Mouse (Mus musculus): Measurements from ENCODE around the gene Cog3. TPM values are rescaled to one million over a fixed set of nuclear protein-coding genes. Genes with fewer than 3 reads are reported as not detected.

The Cog3 gene
- total RNA-seq, 2 experiments from 2014 or later, result 22.2 to 24.9 TPM

GRCm38 (mm10) chr14:75712687-75713086 lies 41.6 kb downstream of the Cog3 start:
- intact Hi-C loops (cut with DNase I), result loop anchor here (5.0 kb wide), 1 partner anchor 255 kb away; the partner anchor contains the start of gene Siah3

GRCm38 (mm10) chr14:75711731-75712130 lies 42.6 kb downstream of the Cog3 start:
- intact Hi-C loops (cut with DNase I), result loop anchor here (5.0 kb wide), 1 partner anchor 254 kb away; the partner anchor contains the start of gene Siah3
- no peak for DNase-seq (ENCODE audit: low spot score in 2 of 2)

More at GRCm38 (mm10) chr14:75712687-75713086, 41.6 kb downstream of the Cog3 start:
- peak in 1 of 2 experiments; percentile 63 for DNase-seq (ENCODE audit: low spot score in 2 of 2)

- intact Hi-C loops (cut with DNase I), result no loop called here
- no peak for DNase-seq (ENCODE audit: low spot score in 2 of 2)
Observed at GRCm38 (mm10) chr14:75708986-75709385, 45.3 kb downstream of the Cog3 start.

GRCm38 (mm10) chr14:75707771-75708170 lies 46.5 kb downstream of the Cog3 start:
- intact Hi-C loops (cut with DNase I), result no loop called here
- DNase-seq (ENCODE audit: low spot score in 2 of 2), result no peak

DNA sequence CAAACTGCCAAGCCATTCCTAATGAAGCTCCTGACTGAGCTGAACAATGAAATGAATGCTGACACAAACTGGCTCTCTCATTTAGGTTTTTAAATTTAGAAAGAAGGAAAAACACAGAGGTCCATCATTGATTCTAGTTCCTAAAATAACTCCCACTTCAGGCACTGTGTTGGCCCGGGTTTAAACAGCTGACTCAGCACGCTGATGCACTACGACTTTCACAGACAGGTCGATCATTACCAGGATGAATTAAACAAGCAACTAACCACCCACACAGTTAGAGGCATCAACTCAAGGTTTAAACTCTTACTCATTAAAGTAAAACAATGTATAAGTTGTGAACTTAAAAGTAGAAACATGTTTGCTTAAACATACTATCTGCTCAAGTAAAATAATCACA lies 47.7 kb downstream of the Cog3 start:
- DNase-seq (ENCODE audit: low spot score in 2 of 2), result no peak
- intact Hi-C loops (cut with DNase I), result no loop called here

- no peak for DNase-seq (ENCODE audit: low spot score in 2 of 2)
- intact Hi-C loops (cut with DNase I), result no loop called here
Observed at GRCm38 (mm10) chr14:75697928-75698327, 56.4 kb downstream of the Cog3 start.

GRCm38 (mm10) chr14:75696096-75696495 lies 58.2 kb downstream of the Cog3 start:
- no peak for DNase-seq (ENCODE audit: low spot score in 2 of 2)
- intact Hi-C loops (cut with DNase I), result no loop called here

GRCm38 (mm10) chr14:75690428-75690827 lies 63.9 kb downstream of the Cog3 start:
- intact Hi-C loops (cut with DNase I), result no loop called here

GRCm38 (mm10) chr14:75676316-75676715 lies 78.0 kb downstream of the Cog3 start:
- DNase-seq (ENCODE audit: low spot score in 2 of 2), result no peak
- intact Hi-C loops (cut with DNase I), result no loop called here

More at GRCm38 (mm10) chr14:75690428-75690827, 63.9 kb downstream of the Cog3 start:
- peak in 1 of 2 experiments; percentile 34 for DNase-seq (ENCODE audit: low spot score in 2 of 2)

DNA sequence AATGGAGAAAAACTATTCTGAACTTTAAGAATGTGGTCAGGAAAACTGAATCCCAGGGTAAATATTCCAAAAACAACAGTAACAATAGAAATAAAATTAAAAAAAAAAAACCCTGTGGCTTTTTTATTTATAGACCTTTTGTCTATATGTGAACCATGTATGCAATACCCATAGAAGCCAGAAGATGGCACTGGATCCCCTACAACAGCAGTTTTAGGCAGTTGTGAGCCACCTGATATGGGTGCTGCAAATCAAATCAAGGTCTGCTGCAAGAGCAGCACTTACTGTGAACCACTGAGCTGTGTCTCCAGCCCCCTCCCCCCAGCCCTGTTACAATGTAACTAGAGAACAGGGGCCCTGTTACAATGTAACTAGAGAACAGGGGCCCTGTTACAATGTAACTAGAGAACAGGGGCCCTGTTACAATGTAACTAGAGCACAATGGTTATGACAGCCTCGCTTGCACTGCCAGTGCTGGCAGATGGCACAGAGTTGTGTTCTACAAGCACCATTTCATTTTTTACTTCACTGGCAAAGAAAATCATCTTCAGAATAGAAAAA lies 85.2 kb downstream of the Cog3 start:
- intact Hi-C loops (cut with DNase I), result no loop called here

GRCm38 (mm10) chr14:75665430-75666180 lies 88.7 kb downstream of the Cog3 start:
- intact Hi-C loops (cut with DNase I), result no loop called here
- no peak for DNase-seq (ENCODE audit: low spot score in 2 of 2)

More for the DNA sequence above, 85.2 kb downstream of the Cog3 start:
- peak in 1 of 2 experiments; percentile 12 for DNase-seq (ENCODE audit: low spot score in 2 of 2)

GRCm38 (mm10) chr14:75661548-75661947 lies 92.8 kb downstream of the Cog3 start:
- DNase-seq (ENCODE audit: low spot score in 2 of 2), result no peak
- intact Hi-C loops (cut with DNase I), result no loop called here

- intact Hi-C loops (cut with DNase I), result no loop called here
- peak in 1 of 2 experiments; percentile 28 for DNase-seq (ENCODE audit: low spot score in 2 of 2)
Observed at GRCm38 (mm10) chr14:75660936-75661335, 93.4 kb downstream of the Cog3 start.

Other genes starting within 250 kb of the Cog3 start
- gene Spert, start 161.4 kb downstream of the Cog3 start, total RNA-seq (2021), result not detected
- not detected for gene Erich6b, start 112.3 kb downstream of the Cog3 start, total RNA-seq (2021)
- gene Slc25a30, start 32.5 kb upstream of the Cog3 start, total RNA-seq (2021), result 10 to 100 TPM in 1 of 2 experiments, 1 to 10 TPM in 1; 9.3 to 12.7 TPM
- gene Tpt1, start 90.6 kb upstream of the Cog3 start, total RNA-seq (2021), result 1,000 to 10,000 TPM; 1,037 to 1,046 TPM
- gene Kctd4, start 200.5 kb upstream of the Cog3 start, total RNA-seq (2021), result 10 to 100 TPM; 14.6 to 18.9 TPM

Data from left cerebral cortex, postnatal 25 days (tissue).